Mouse (Mus musculus): ENCODE measurements around the gene Ppp2r2c. TPM values are rescaled to one million over a fixed set of nuclear protein-coding genes. Genes with fewer than 3 reads are reported as not detected.

The Ppp2r2c gene
- total RNA-seq (2017), result 3.8 TPM in 1 of 2 replicates, not detected in the other

GRCm38 (mm10) chr5:36868266-36869090 is at the start of gene Ppp2r2c:
Gene Ppp2r2c, plus strand, starts transcription at chr5:36868513.
- ATAC-seq (replicated peaks in 1 of 2; ENCODE audit: insufficient read depth in 1 of 2, low FRiP score in 2 of 2, low TSS enrichment in 1 of 2, low read depth in 1 of 2, poor library complexity in 2 of 2, severe bottlenecking in 2 of 2), result no peak

DNA sequence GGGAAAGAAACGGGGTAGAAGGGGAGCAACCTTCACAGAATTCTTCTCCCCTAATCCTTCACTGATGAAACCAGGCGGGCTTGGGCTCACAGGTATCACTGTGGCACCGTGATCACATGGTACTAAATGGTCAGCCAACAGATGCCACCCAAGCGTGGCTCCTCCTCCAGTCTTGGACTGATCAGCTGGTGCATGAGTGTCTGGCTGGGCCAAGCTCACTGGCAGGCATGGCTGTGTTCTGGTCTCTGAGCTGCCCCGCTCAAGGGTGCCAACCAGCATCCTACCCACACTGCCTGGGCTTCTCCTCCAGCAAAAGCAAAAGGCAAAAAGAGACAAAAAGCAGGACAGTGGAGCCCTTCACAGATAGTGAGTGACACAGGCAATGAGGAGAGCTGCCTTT is 48.6 kb upstream of the Ppp2r2c start:
- no peak for ATAC-seq (replicated peaks in 1 of 2; ENCODE audit: insufficient read depth in 1 of 2, low FRiP score in 2 of 2, low TSS enrichment in 1 of 2, low read depth in 1 of 2, poor library complexity in 2 of 2, severe bottlenecking in 2 of 2)

GRCm38 (mm10) chr5:36820142-36820541 is 48.2 kb upstream of the Ppp2r2c start:
- peak in 1 of 2 experiments; percentile 35; a peak in 1 of 4 replicates for ATAC-seq (replicated peaks in 1 of 2; ENCODE audit: insufficient read depth in 1 of 2, low FRiP score in 2 of 2, low TSS enrichment in 1 of 2, low read depth in 1 of 2, poor library complexity in 2 of 2, severe bottlenecking in 2 of 2)

GRCm38 (mm10) chr5:36822907-36823306 is 45.4 kb upstream of the Ppp2r2c start:
- ATAC-seq (replicated peaks in 1 of 2; ENCODE audit: insufficient read depth in 1 of 2, low FRiP score in 2 of 2, low TSS enrichment in 1 of 2, low read depth in 1 of 2, poor library complexity in 2 of 2, severe bottlenecking in 2 of 2), result no peak

DNA sequence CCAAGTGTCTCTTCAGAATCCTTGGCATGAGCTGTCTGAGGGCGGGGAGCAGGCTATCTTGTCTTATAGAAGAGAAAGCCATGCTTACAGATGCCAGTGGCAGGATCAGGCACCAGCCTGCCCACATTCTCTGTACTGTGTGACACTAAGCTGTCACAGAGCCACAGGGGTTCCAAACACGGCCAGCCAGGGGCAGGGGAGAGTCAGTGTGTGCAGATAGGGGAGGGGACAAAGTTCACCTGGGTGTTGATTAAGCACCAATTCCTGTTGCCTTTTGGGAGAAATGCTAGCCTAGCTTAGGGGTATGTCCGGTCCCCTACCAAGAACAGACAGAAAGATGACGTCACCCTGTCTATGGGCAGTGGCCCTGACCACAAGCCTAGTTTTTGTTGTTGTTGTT is 39.2 kb upstream of the Ppp2r2c start:
- no peak for ATAC-seq (replicated peaks in 1 of 2; ENCODE audit: insufficient read depth in 1 of 2, low FRiP score in 2 of 2, low TSS enrichment in 1 of 2, low read depth in 1 of 2, poor library complexity in 2 of 2, severe bottlenecking in 2 of 2)

- peak; percentile 85 to 90 for ATAC-seq (replicated peaks in 1 of 2; ENCODE audit: insufficient read depth in 1 of 2, low FRiP score in 2 of 2, low TSS enrichment in 1 of 2, low read depth in 1 of 2, poor library complexity in 2 of 2, severe bottlenecking in 2 of 2)
Observed at GRCm38 (mm10) chr5:36829913-36830879, 38.1 kb upstream of the Ppp2r2c start, which contains the start of gene Man2b2. Gene Man2b2, minus strand, starts transcription at chr5:36830653.

GRCm38 (mm10) chr5:36831272-36831671 is 37.0 kb upstream of the Ppp2r2c start:
- no peak for ATAC-seq (replicated peaks in 1 of 2; ENCODE audit: insufficient read depth in 1 of 2, low FRiP score in 2 of 2, low TSS enrichment in 1 of 2, low read depth in 1 of 2, poor library complexity in 2 of 2, severe bottlenecking in 2 of 2)

DNA sequence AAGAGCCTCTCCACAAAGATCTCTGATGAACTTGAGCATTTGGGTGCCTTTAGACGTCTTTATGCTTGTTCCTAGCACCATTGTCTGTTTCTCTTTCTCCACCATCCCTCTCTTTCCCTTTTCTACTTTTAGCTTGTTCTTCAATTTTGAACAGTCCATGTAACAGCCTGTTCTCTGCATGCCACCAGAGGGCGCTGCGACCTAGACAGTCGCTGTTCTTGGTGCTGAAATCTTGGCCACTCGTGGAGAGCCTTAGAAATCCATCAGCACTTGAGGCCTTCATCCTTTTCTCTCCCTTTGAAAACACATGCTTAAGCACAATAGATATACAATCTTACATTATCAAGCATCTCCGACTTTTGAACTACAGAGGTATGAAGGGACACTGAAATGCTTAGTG is 32.4 kb upstream of the Ppp2r2c start:
- ATAC-seq (replicated peaks in 1 of 2; ENCODE audit: insufficient read depth in 1 of 2, low FRiP score in 2 of 2, low TSS enrichment in 1 of 2, low read depth in 1 of 2, poor library complexity in 2 of 2, severe bottlenecking in 2 of 2), result peak; percentile 67 to 85; a peak in 3 of 4 replicates

DNA sequence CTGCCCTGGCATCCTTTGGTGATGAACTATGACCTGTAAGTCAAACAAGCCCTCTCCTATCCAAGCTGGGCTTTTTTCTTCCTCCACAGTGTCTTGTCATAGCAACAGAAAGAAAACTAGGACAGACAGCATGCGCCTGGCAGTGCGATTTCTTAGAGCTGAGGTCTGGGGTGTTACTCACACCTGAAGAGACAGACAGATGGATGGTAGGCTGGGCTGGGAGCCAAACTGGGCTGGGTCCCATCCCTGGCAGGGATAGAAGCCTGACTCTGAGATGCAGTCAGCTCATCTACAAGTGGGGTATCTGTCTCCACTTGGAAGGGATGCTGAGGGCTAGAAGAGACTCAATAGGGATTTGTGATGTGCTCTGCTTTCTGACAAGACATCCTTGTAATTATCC is 29.3 kb upstream of the Ppp2r2c start:
- ATAC-seq (replicated peaks in 1 of 2; ENCODE audit: insufficient read depth in 1 of 2, low FRiP score in 2 of 2, low TSS enrichment in 1 of 2, low read depth in 1 of 2, poor library complexity in 2 of 2, severe bottlenecking in 2 of 2), result no peak

DNA sequence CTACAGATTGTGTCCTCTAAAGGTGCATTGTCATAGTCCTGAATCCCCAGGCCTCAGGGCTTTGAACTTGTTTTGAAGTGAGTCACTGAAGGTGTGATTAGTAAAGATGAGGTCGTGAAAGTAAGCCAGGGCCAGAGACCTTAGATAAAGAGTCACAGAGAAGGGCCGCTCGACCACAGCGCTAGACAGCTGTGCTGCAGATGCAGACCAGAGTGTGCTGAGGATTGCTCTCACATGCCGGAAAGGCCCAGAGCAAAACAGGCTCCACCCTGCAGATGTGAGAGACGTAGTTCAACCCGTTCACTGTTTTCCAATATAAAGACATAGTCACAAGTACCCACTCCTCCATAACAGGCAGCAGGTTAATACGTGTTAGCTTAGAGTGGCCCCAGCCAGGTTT is 28.7 kb upstream of the Ppp2r2c start:
- ATAC-seq (replicated peaks in 1 of 2; ENCODE audit: insufficient read depth in 1 of 2, low FRiP score in 2 of 2, low TSS enrichment in 1 of 2, low read depth in 1 of 2, poor library complexity in 2 of 2, severe bottlenecking in 2 of 2), result no peak

GRCm38 (mm10) chr5:36840092-36840491 is 28.2 kb upstream of the Ppp2r2c start:
- ATAC-seq (replicated peaks in 1 of 2; ENCODE audit: insufficient read depth in 1 of 2, low FRiP score in 2 of 2, low TSS enrichment in 1 of 2, low read depth in 1 of 2, poor library complexity in 2 of 2, severe bottlenecking in 2 of 2), result no peak

DNA sequence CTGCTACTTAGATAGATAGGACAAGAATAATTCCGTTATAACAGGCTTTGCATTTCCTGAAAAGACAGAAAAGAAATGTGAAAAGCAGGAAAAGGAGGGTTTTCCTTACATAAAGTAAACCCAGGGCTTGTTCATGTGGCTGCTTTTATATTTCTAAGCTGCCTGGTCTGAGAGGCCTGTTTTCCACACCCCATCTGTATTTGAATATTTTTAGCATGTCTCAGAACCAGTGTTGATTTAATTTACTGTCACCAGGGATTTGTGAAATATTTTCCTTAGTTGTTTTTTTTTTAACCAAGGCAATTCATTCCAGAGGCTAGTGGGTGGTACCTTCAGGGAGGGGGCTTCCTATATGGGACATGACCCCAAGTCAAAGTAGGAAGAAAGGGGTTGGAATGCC is 26.6 kb upstream of the Ppp2r2c start:
- no peak for ATAC-seq (replicated peaks in 1 of 2; ENCODE audit: insufficient read depth in 1 of 2, low FRiP score in 2 of 2, low TSS enrichment in 1 of 2, low read depth in 1 of 2, poor library complexity in 2 of 2, severe bottlenecking in 2 of 2)

GRCm38 (mm10) chr5:36844490-36844889 is 23.8 kb upstream of the Ppp2r2c start:
- ATAC-seq (replicated peaks in 1 of 2; ENCODE audit: insufficient read depth in 1 of 2, low FRiP score in 2 of 2, low TSS enrichment in 1 of 2, low read depth in 1 of 2, poor library complexity in 2 of 2, severe bottlenecking in 2 of 2), result no peak

GRCm38 (mm10) chr5:36851572-36851971 is 16.7 kb upstream of the Ppp2r2c start:
- ATAC-seq (replicated peaks in 1 of 2; ENCODE audit: insufficient read depth in 1 of 2, low FRiP score in 2 of 2, low TSS enrichment in 1 of 2, low read depth in 1 of 2, poor library complexity in 2 of 2, severe bottlenecking in 2 of 2), result no peak

DNA sequence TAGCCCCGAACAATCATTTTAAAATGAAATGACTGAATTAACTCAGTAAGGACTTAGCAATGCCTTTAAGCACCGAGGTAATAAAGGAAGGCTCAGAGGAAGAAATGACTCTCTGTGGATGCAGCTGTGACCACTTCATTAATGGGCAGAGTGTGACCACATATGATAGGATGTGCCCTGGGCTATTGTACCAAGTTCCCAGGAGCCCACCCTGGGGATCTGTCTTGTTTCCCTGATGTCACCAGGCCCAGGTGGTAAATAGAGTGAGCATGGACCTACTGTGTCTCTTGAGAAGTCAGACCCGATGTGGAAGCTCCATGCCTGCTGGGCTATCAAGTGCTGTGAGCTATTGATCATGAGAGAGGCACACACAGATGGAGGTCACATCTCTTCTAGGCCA is 13.1 kb upstream of the Ppp2r2c start:
- ATAC-seq (replicated peaks in 1 of 2; ENCODE audit: insufficient read depth in 1 of 2, low FRiP score in 2 of 2, low TSS enrichment in 1 of 2, low read depth in 1 of 2, poor library complexity in 2 of 2, severe bottlenecking in 2 of 2), result no peak

- no peak for ATAC-seq (replicated peaks in 1 of 2; ENCODE audit: insufficient read depth in 1 of 2, low FRiP score in 2 of 2, low TSS enrichment in 1 of 2, low read depth in 1 of 2, poor library complexity in 2 of 2, severe bottlenecking in 2 of 2)
Observed at GRCm38 (mm10) chr5:36856529-36856928, 11.8 kb upstream of the Ppp2r2c start.

DNA sequence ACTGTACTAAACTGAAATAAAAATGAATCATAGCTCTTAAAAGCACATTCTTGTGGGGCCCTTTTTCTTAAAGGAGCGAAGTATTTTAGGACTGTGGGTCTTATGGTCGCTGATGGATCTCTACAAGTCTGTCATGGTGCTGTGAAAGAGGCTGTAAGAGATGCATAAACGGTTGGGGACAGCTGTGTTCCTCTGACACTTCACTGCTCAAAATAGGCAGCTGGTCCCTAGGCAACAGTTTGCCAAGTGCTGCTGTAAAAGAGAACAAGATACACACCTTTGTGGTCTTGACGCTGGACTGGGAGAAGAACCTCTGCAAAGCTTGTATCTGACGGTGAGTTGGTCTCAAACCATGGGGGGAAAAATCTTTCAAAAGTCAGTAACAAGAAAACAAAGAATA is 10.8 kb upstream of the Ppp2r2c start:
- ATAC-seq (replicated peaks in 1 of 2; ENCODE audit: insufficient read depth in 1 of 2, low FRiP score in 2 of 2, low TSS enrichment in 1 of 2, low read depth in 1 of 2, poor library complexity in 2 of 2, severe bottlenecking in 2 of 2), result no peak

DNA sequence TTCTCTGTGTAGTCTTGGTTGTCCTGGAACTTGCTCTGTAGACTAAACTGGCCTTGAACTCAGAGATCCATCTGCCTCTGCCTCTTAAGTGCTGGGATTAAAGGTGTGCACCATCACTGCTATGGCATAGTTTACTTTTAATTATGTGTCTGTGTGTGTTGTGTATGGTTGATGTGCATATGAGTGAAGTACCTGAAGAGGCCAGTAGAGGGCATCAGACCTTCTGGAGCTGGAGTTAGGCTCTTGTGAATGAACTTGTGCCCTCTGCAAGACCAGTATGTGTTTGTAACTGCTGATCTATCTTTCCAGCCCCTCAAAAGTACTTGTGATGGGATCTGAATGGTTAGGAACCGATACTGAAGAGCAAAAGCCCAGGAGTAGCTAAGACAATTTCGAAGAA is 7.2 kb upstream of the Ppp2r2c start:
- no peak for ATAC-seq (replicated peaks in 1 of 2; ENCODE audit: insufficient read depth in 1 of 2, low FRiP score in 2 of 2, low TSS enrichment in 1 of 2, low read depth in 1 of 2, poor library complexity in 2 of 2, severe bottlenecking in 2 of 2)

Data from hematopoietic stem cell, adult 5-6 weeks (primary cell).